Mouse (Mus musculus): ENCODE results near the gene Mvk. TPM values are rescaled to one million over a fixed set of nuclear protein-coding genes. Genes with fewer than 3 reads are reported as not detected.

Gene Mvk
- total and polyA plus RNA-seq, 3 experiments = 33.5 to 37.7 TPM; not detected in 1

DNA sequence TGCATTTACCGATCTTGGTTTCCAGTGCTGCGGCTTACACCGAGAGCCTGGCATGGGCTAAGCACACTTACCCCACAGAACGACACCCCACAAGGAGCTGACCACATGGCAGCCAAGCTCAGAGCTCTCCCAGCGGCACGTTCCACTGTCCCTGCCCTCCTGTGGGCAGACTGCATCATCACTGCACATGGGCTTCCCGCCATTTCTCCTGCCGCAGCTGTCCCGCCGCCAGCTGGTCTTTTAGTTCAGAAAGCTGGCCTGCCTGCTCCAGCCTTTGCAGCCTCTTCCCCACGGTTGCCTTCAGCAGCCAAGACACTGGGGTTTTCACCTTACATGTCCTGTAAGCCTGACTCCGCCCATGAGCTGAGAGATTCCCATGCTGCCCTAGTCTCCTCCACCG lies 33.6 kb upstream of the Mvk start:
- no peaks in the 10 kb centered on the region for H3K27me3 ChIP-seq (ENCODE audit: control insufficient read depth in 1 of 2, insufficient read depth in 2 of 2, low read length in 2 of 2)
- no peaks in the 10 kb centered on the region; a peak in 1 of 4 replicates for H3K36me3 ChIP-seq (ENCODE audit: control insufficient read depth in 1 of 2, insufficient read depth in 2 of 2, low read length in 2 of 2)
- no peak overlapping the region for H3K27ac ChIP-seq (ENCODE audit: control insufficient read depth, low read depth, low read length)
- H3K79me2 ChIP-seq (ENCODE audit: control insufficient read depth, insufficient read depth, low read length, poor library complexity) = no peaks in the 10 kb centered on the region
- H3K4me3 ChIP-seq (ENCODE audit: control insufficient read depth in 1 of 2, insufficient read depth in 1 of 2, low read depth in 2 of 2, low read length in 2 of 2) = no peak overlapping the region
- H3K9ac ChIP-seq (ENCODE audit: control insufficient read depth, low read depth, low read length, poor library complexity, severe bottlenecking) = no peak overlapping the region
- H3K9me3 ChIP-seq (replicated peaks; ENCODE audit: insufficient read depth, low read length) = no peaks in the 10 kb centered on the region
- TF ChIP-seq MAX (IDR thresholded peaks at IDR 0.05; ENCODE audit: low read length) (no peak), MYC (IDR thresholded peaks at IDR 0.05; ENCODE audit: low read depth, low read length) (no peak), CTCF (IDR thresholded peaks at IDR 0.05 in 2 of 3, conservative IDR thresholded peaks at IDR 0.05 in 1 of 3; ENCODE audit: control insufficient read depth in 1 of 3, insufficient read depth in 1 of 3, low read depth in 2 of 3, low read length in 3 of 3, poor library complexity in 1 of 3, severe bottlenecking in 1 of 3) (no peak), HCFC1 (IDR thresholded peaks at IDR 0.05; ENCODE audit: low read depth, low read length) (no peak), POLR2AphosphoS2 (IDR thresholded peaks at IDR 0.05; ENCODE audit: low read length) (no peak), USF1 (IDR thresholded peaks at IDR 0.05; ENCODE audit: low read depth, low read length) (no peak), NELFE (IDR thresholded peaks at IDR 0.05; ENCODE audit: low read depth, low read length) (no peak), RCOR1 (IDR thresholded peaks at IDR 0.05; ENCODE audit: low read depth, low read length) (no peak), TBP (IDR thresholded peaks at IDR 0.05; ENCODE audit: low read depth, low read length) (no peak), EP300 (IDR thresholded peaks at IDR 0.05; ENCODE audit: low read depth in 1 of 2, low read length in 2 of 2) (no peak)
- DNase-seq (ENCODE audit: low read depth, low spot score) = no peak
- no peaks in the 10 kb centered on the region for H3K4me1 ChIP-seq (ENCODE audit: control insufficient read depth in 1 of 2, insufficient read depth in 2 of 2, low read length in 2 of 2)

GRCm38 (mm10) chr5:114412361-114412998 lies 31.6 kb upstream of the Mvk start:
- H3K36me3 ChIP-seq (ENCODE audit: control insufficient read depth in 1 of 2, insufficient read depth in 2 of 2, low read length in 2 of 2) = no peaks in the 10 kb centered on the region; a peak in 1 of 4 replicates
- no peaks in the 10 kb centered on the region for H3K4me1 ChIP-seq (ENCODE audit: control insufficient read depth in 1 of 2, insufficient read depth in 2 of 2, low read length in 2 of 2)
- DNase-seq (ENCODE audit: low read depth, low spot score) = no peak
- H3K9me3 ChIP-seq (replicated peaks; ENCODE audit: insufficient read depth, low read length) = no peaks in the 10 kb centered on the region
- no peaks in the 10 kb centered on the region for H3K79me2 ChIP-seq (ENCODE audit: control insufficient read depth, insufficient read depth, low read length, poor library complexity)
- H3K27me3 ChIP-seq (ENCODE audit: control insufficient read depth in 1 of 2, insufficient read depth in 2 of 2, low read length in 2 of 2) = no peaks in the 10 kb centered on the region
- no peak overlapping the region for H3K9ac ChIP-seq (ENCODE audit: control insufficient read depth, low read depth, low read length, poor library complexity, severe bottlenecking)
- no peak overlapping the region for H3K27ac ChIP-seq (ENCODE audit: control insufficient read depth, low read depth, low read length)
- H3K4me3 ChIP-seq (ENCODE audit: control insufficient read depth in 1 of 2, insufficient read depth in 1 of 2, low read depth in 2 of 2, low read length in 2 of 2) = no peak overlapping the region
- TF ChIP-seq TCF12 (IDR thresholded peaks at IDR 0.05; ENCODE audit: low read depth, low read length) (no peak), ETS1 (IDR thresholded peaks at IDR 0.05; ENCODE audit: low read depth, low read length) (no peak), GABPA (IDR thresholded peaks at IDR 0.05; ENCODE audit: low read depth, low read length) (no peak), MAZ (IDR thresholded peaks at IDR 0.05; ENCODE audit: low read depth, low read length) (no peak)

GRCm38 (mm10) chr5:114413067-114413735 lies 30.9 kb upstream of the Mvk start:
- no peak for DNase-seq (ENCODE audit: low read depth, low spot score)
- TF ChIP-seq ZMIZ1 (IDR thresholded peaks at IDR 0.05; ENCODE audit: low read depth, low read length) = no peak
- no peak for TF ChIP-seq KAT2A (conservative IDR thresholded peaks at IDR 0.05; ENCODE audit: low read depth, low read length)
- no peaks in the 10 kb centered on the region for H3K4me1 ChIP-seq (ENCODE audit: control insufficient read depth in 1 of 2, insufficient read depth in 2 of 2, low read length in 2 of 2)
- no peaks in the 10 kb centered on the region for H3K79me2 ChIP-seq (ENCODE audit: control insufficient read depth, insufficient read depth, low read length, poor library complexity)
- H3K27ac ChIP-seq (ENCODE audit: control insufficient read depth, low read depth, low read length) = no peak overlapping the region
- no peaks in the 10 kb centered on the region for H3K9me3 ChIP-seq (replicated peaks; ENCODE audit: insufficient read depth, low read length)
- H3K4me3 ChIP-seq (ENCODE audit: control insufficient read depth in 1 of 2, insufficient read depth in 1 of 2, low read depth in 2 of 2, low read length in 2 of 2) = no peak overlapping the region
- no peaks in the 10 kb centered on the region for H3K27me3 ChIP-seq (ENCODE audit: control insufficient read depth in 1 of 2, insufficient read depth in 2 of 2, low read length in 2 of 2)
- H3K9ac ChIP-seq (ENCODE audit: control insufficient read depth, low read depth, low read length, poor library complexity, severe bottlenecking) = no peak overlapping the region
- no peaks in the 10 kb centered on the region; a peak in 1 of 4 replicates for H3K36me3 ChIP-seq (ENCODE audit: control insufficient read depth in 1 of 2, insufficient read depth in 2 of 2, low read length in 2 of 2)

Data from MEL (cell line).